ENCODE assay signal across 8 mouse cellular contexts in genomic region chr1:165700933-165701518, GRCm38 (mm10). TPM values are rescaled to one million over a fixed set of nuclear protein-coding genes. Genes with fewer than 3 reads are reported as not detected.
DNase-seq lines count a peak whose midpoint lies in the region; ATAC-seq and TF ChIP-seq lines count a peak whose summit lies in the region.

No protein-coding gene starts in this region.

- peak; percentile 82 for ATAC-seq in activated CD4-positive, CD25-positive, alpha-beta regulatory T cell, adult 4 months
- peak; percentile 81 for ATAC-seq in inflammation-experienced regulatory T-cells, adult 6 months

- no peak for TF ChIP-seq POLR2A in small intestine, adult 2 months (IDR thresholded peaks at IDR 0.05; ENCODE audit: low read depth, low read length)

- H3K36me3 ChIP-seq in small intestine, adult 2 months (ENCODE audit: control insufficient read depth, insufficient read depth, low read length), result no peaks in the 10 kb centered on the region

- 53% methylated on average over 6 of the region's 6 CpGs for WGBS in small intestine, adult 2 months

- H3K4me3 ChIP-seq in small intestine, adult 2 months (ENCODE audit: low read depth, low read length), result no peak overlapping the region

- no peak for TF ChIP-seq CTCF in small intestine, adult 2 months (IDR thresholded peaks at IDR 0.05; ENCODE audit: extremely low read depth, insufficient read length, insufficient replicate concordance, low read depth, low read length)

- DNase-seq in embryo, embryonic 10 days (ENCODE audit: low spot score), result peak; percentile 47
- DNase-seq in embryo, embryonic 10.5 days (ENCODE audit: low spot score), result no peak
- DNase-seq in testis, postnatal 14 days (ENCODE audit: low spot score), result no peak
- no peak for DNase-seq in cerebellum, adult 18-20 months
- no peak for DNase-seq in cerebellum, adult 9-11 months

- peaks cover 19% of the 10 kb centered on the region for H3K4me1 ChIP-seq in small intestine, adult 2 months (ENCODE audit: control insufficient read depth, insufficient read depth, insufficient read length, low read length)

- peak overlapping the region; percentile 62 for H3K27ac ChIP-seq in small intestine, adult 2 months (ENCODE audit: insufficient read depth, low read depth, low read length)

- no peaks in the 10 kb centered on the region; the same call in 1 of the 2 replicates for H3K27me3 ChIP-seq in small intestine, adult 2 months (ENCODE audit: control insufficient read depth, insufficient read depth, low read length)

RNA-seq across cellular contexts. Expression of gene Rcsd1, which starts 8.5 kb away (rescaled TPM):
- polyA plus RNA-seq in activated CD4-positive, CD25-positive, alpha-beta regulatory T cell, adult 4 months (2017; shearing (Covaris generic)), result 100 to 1,000 TPM; 110 to 112 TPM
- polyA plus RNA-seq in inflammation-experienced regulatory T-cells, adult 6 months (2017; shearing (Covaris generic)), result 100 to 1,000 TPM in 2 of 3 experiments, 10 to 100 TPM in 1; 84.1 to 109 (median 101) TPM
- polyA plus RNA-seq in small intestine, adult 2 months (2012; rRNA removed), result 4.7 and 9.2 TPM in 2 replicates
